Mouse (Mus musculus) left cerebral cortex, adult 2 months (tissue): ENCODE measurements around the gene Ppp1r12b. TPM values are rescaled to one million over a fixed set of nuclear protein-coding genes. Genes with fewer than 3 reads are reported as not detected.

Experiments
- DNase-seq, 2 experiments: peaks; one replicate each; pipeline ENCODE4 v3.0.0; 2021 to 2022; ENCODE audit warnings: low spot score in 2 of 2, mixed read lengths in 1 of 2; ENCODE audit errors: extremely low spot score in 1 of 2
- H3K27ac ChIP-seq: fragments of 200-600 bp; 2 replicates; pipeline ENCODE4 v1.8.1; 2022
- H3K4me3 ChIP-seq: fragments of 200-600 bp; 2 replicates; pipeline ENCODE4 v1.8.1; 2022
- CTCF ChIP-seq: fragments of 200-600 bp; IDR thresholded peaks from 2 replicates; pipeline ENCODE4 v1.8.1; 2022; ENCODE audit warnings: antibody characterized with exemption, mild to moderate bottlenecking, moderate library complexity
- intact Hi-C: fragments of 180-260 bp; cut with DNase I; formaldehyde crosslinking; loops from one replicate; pipeline ENCODE4 v1.15.1; 2025
- total RNA-seq, 2 experiments: library from RNA; stranded (reverse); gene quantifications; 2 replicates each; pipeline ENCODE4 v1.2.3; 2021

Gene Ppp1r12b
- total RNA-seq, 2 experiments from 2014 or later, result 80.2 to 82.0 TPM

DNA sequence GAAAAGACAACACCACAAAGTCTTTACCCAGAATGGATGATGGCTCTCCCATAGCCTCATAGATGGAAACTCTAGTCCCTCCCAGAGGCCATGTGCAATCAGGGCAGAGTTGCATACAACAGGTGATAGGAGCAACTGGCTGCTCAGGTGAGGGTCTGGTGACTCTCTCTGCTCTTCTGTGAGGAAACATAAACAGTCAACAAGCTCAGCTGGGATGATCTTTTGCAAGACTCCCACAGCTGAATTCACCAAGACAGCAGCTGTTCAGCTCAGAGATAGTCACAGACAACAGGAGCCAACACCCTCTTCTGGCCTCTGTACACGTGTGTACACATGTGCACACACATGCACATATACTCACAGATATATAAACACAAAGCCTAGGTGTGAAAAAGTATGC, 17.5 kb downstream of the Ppp1r12b start:
- no peak for TF ChIP-seq CTCF
- DNase-seq, result no peak
- Histone ChIP-seq H3K27ac (no peak overlapping the region), H3K4me3 (no peak overlapping the region)
- intact Hi-C loops, result no loop called here

DNA sequence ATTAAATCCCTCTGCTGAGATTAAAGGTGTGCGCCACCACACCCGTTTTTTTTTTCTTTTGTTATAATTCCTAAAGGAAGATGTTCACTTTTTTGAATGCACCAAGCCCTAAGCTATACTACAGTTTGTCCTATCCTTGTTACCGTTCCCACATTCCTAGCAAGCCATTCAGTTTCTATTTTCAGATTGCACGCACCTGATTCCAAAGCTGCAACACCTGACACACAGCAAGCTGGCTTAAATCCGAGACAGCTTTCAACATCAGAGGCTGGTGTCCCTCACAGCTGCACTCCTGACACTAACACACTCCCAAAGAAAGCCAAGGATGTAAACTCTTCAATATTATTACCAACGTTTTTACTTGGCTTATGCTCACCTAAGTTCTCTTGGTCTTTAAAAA, 19.4 kb downstream of the Ppp1r12b start:
- DNase-seq, result no peak
- no peak for TF ChIP-seq CTCF
- intact Hi-C loops, result no loop called here
- Histone ChIP-seq H3K27ac (no peak overlapping the region), H3K4me3 (no peak overlapping the region)

DNA sequence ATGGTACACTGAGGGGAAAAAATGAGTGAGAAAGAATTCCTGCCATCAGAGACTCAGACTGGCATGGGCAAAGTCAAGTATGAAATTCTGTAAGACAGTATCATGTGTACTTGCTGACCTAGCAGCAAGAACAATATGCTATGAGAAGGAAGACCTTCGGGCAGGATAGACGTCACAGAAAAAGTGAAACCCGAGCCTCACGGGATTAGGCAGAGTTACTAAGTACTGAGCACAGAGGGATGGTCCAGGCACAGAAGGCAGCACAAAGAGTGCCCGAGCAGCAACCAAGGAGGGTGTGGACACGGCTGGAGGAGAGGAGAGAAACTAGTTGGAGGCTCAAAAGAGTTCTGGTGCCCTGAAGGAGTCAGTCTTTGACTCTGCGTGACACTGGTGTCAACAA, 23.3 kb downstream of the Ppp1r12b start:
- Histone ChIP-seq H3K27ac (no peak overlapping the region), H3K4me3 (no peak overlapping the region)
- intact Hi-C loops, result no loop called here
- no peak for TF ChIP-seq CTCF
- no peak for DNase-seq

DNA sequence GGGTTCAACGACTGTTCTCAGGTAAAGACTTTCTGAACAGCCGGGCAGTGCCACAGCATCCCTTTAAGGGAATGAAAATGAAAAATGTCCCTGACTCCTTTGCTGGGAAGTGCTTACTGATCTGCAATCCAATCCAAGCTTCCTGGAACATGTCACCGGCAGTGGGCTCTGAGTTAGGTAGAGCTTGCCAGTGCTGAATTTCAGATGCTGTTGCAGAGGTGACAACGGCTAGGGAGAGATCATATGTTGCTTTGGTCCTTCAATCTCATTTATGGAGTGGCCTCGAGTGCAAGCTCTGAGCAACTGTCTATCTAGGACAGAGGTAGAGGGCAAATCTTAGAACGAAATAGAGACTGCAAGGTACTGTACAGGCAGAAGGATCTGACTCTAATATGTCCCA, 36.7 kb downstream of the Ppp1r12b start:
- no peak for TF ChIP-seq CTCF
- H3K27ac ChIP-seq, result peak overlapping the region; percentile 47; the same call in 1 of the 2 replicates
- DNase-seq, result no peak
- intact Hi-C loops, result no loop called here
- no peak overlapping the region for H3K4me3 ChIP-seq

DNA sequence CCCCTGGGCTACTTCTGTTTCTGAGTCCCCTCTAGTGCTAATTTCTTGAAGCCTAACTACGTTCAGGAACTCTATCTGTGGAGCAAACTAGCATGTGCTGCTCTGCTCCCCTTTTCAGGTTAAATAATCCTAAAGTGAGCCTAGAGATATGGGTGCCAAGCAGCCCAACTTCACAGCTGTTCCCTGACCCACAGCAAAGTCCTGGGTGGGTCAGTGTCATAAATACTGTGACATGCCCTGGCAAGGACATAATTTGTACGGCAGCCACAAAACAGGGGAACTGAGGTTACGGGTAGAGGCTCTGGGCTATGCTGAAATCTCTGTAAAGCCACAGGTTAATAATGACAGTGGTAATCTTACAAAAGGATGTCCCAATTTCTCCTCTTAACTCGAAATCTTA, 40.3 kb downstream of the Ppp1r12b start:
- intact Hi-C loops, result no loop called here
- no peak overlapping the region for H3K4me3 ChIP-seq
- no peak for TF ChIP-seq CTCF
- DNase-seq, result no peak
- H3K27ac ChIP-seq, result no peak overlapping the region

DNA sequence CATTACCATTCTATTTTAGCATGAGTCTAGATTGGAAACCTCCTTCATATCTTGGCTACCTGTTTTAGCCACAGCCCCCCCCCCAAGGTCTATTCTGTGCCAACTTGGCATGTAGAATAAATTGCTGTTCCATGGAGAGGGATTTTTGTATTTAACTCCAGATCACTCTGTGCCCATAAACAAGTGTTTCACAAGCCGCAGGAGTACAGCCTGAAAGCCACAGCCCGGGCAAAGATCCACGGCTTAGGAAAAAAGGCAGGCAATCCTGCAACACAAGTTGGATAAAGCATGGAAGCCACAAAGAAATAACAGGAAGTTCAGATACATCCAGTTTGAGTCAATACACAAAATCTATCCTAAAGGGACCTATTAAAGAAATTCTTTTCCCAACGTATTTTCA, 42.2 kb downstream of the Ppp1r12b start:
- intact Hi-C loops, result no loop called here
- H3K27ac ChIP-seq, result no peak overlapping the region
- TF ChIP-seq CTCF, result no peak
- H3K4me3 ChIP-seq, result no peak overlapping the region
- DNase-seq, result no peak

DNA sequence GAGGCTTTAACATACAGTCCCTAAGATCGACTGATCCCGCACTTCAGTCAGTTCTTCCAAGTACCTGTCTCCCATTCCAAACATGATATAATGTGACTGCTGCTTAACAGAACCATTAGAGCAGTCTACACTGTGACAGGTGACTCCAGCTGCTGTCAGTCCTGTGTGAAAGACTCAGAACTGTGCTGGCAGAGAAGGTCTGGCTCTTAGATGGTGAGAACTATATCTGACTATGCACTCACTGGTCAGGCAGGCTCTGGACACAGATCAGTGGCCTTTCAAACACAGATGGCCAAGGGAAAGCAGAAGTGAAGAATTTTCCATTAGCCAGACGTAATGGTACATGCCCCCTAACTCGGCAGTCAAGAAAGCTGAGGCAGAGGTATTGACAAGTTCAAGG, 43.9 kb downstream of the Ppp1r12b start:
- intact Hi-C loops, result no loop called here
- TF ChIP-seq CTCF, result no peak
- no peak overlapping the region for H3K4me3 ChIP-seq
- DNase-seq, result no peak
- no peak overlapping the region for H3K27ac ChIP-seq

DNA sequence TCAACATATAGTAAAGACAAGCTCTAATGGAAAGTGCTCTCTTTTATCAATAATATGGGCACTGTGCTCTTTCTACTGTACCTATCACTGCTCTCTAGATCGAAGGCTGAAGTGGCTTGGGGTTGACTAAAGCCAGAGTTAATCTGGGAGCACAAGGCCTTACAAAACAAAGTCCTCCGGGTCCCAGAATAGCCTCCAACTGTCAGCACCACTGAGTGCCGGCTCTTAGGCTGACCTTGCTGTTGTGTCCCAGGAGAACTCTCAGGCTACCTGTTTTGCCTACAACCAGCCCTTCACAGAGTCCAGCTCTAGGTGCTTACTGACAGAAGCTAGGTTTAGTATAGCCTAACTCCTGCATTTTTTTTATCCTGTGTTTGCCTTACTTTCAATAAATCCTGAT, 45.7 kb downstream of the Ppp1r12b start:
- peak overlapping the region; percentile 91 for H3K27ac ChIP-seq
- no peak for TF ChIP-seq CTCF
- intact Hi-C loops, result no loop called here
- no peak for DNase-seq
- H3K4me3 ChIP-seq, result no peak overlapping the region

DNA sequence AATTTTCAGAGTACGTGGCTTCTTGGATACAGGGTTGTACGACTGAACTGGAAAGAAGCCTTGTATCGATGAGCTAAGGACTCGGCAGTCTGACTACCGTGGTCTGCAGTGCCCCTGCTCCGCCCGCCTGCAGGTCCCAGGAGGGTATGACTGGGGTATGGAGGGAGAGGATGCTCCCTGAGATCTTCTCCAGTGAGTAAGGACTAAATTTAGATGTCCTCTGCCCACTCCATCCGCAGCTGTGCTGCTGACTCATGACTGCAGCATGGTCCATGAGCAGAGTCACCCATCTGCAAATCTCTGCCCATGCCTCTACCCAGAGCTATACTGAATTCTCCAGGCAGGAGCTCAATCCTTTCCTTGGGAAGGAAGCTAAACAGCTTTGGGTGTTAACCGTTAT, 46.3 kb downstream of the Ppp1r12b start:
- intact Hi-C loops, result loop anchor here (2.0 kb wide), 1 partner anchor 45 kb away; the partner anchor contains the start of gene Ppp1r12b
- Histone ChIP-seq H3K4me3 (peak overlapping the region; percentile 32), H3K27ac (peak overlapping the region; percentile 91)
- DNase-seq, result peak; percentile 57 to 70
- TF ChIP-seq CTCF, result peak; percentile 27

DNA sequence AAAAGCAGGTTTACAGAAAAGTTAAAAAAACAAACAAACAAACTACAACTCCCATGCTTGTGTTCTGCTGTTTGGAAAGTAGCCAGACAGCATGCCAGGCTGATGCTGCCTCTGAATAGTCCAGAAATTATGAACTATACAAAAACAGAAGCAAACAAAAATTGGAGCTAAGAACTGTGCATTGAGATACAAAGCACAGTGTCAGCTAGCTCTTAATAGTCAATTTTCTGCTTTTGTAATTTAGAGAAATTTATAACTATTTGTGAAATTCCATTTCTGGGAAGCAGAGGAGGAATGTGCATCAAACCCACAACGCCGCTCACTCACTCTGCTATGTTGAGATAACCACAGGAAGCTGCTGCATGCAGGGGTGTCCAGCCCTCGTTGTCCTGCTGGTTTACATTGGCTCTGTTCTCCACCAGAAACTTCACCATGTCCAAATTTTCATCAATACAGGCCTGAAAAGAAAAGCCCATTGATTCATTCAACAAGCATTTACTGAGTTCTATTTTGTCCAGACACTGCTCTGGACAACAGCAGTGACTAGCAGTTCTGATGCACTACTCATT, 53.6 kb downstream of the Ppp1r12b start:
- H3K4me3 ChIP-seq, result no peak overlapping the region
- H3K27ac ChIP-seq, result no peak overlapping the region
- intact Hi-C loops, result no loop called here
- TF ChIP-seq CTCF, result no peak
- no peak for DNase-seq

DNA sequence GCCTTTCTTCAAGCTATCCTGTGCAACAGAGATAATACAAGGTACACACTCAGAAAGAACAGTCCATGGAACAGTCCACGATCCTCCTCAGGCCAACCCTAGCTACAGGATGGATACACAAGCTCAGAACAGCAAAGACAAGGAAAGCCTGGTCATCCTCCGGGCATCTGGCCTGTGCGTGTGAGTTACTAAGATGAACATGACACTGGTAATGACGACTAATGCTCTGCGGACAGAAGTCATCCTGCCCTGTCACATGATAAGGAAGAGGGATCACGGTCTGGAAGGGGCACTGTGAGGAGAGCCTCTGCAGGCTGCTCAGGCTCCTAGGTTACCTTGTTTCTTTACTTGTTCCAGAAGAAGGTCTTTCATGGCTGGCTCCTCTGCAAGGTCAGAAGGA, 59.7 kb downstream of the Ppp1r12b start:
- Histone ChIP-seq H3K4me3 (no peak overlapping the region), H3K27ac (no peak overlapping the region)
- intact Hi-C loops, result no loop called here
- TF ChIP-seq CTCF, result no peak
- no peak for DNase-seq

DNA sequence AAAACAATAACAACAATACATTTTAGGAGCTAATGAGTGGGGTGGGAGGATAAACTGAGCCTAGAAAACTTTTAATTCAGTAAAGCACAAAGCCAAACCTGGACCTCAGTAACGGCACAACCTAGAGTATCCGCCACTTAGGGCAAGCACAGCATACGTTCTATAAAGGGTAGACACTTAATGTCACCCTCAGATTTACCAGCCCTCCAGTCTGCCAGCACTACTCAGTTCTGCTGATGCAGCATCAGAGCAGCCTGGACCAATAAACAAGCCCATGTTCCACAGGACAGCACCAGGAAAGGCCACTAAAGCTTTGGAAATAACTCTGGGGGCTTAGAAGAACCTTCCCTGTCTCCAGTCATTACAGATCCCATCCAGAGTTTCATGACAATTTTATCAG, 60.9 kb downstream of the Ppp1r12b start:
- Histone ChIP-seq H3K4me3 (no peak overlapping the region), H3K27ac (no peak overlapping the region)
- TF ChIP-seq CTCF, result no peak
- intact Hi-C loops, result no loop called here
- no peak for DNase-seq

DNA sequence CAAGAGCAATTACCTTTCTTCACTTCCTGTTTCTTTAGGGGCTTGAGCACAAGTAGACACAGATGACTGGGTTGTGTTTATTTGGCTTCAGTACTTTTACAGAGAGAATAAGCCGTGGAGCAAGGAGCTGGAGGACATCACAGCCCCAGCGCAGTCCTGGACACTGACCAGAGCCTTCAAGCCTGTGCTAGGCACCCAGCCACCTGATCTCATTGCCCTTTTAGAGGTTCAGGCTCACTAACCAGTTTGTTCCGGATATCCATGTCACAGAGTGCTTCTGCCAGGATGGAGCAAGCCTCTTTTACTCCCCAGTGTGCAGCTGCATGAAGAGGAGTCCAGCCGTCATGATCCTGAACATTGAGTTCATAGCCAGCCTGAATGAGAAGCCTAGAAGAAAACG, 63.8 kb downstream of the Ppp1r12b start:
- H3K27ac ChIP-seq, result no peak overlapping the region
- no peak for TF ChIP-seq CTCF
- DNase-seq, result no peak
- intact Hi-C loops, result no loop called here
- H3K4me3 ChIP-seq, result no peak overlapping the region

DNA sequence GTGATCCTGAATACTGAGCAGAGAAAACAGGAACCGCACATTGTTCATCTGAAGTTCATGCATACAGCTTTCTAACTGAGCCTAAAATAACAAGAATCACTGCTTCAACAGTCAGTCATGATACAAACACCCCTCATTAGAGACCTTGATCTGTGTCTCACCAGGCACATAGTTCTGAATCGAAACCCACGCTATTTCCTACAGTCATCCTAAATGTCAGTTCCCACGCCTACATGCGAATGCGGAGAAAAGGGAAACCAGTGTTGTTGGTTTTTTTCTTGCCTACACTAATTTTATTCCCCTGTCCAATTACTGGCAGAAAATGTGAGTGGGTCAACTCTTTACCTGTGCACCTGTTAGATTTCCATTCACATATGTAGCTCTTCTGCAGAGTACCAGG, 66.1 kb downstream of the Ppp1r12b start:
- DNase-seq, result peak in 1 of 2 experiments; percentile 19
- Histone ChIP-seq H3K27ac (no peak overlapping the region), H3K4me3 (no peak overlapping the region)
- no peak for TF ChIP-seq CTCF
- intact Hi-C loops, result no loop called here
